Mouse (Mus musculus) myocyte (in vitro differentiated cells): Measurements from ENCODE around the gene Wdr46. TPM values are rescaled to one million over a fixed set of nuclear protein-coding genes. Genes with fewer than 3 reads are reported as not detected.

Experiments used
- H3K27me3 ChIP-seq: one replicate; pipeline ENCODE4 v1.6.1; 2011; ENCODE audit not compliant: control insufficient read depth, insufficient read depth, insufficient read length
- H3K36me3 ChIP-seq: one replicate; pipeline ENCODE4 v1.6.1; 2011; ENCODE audit not compliant: control insufficient read depth, insufficient read depth
- H3K4me2 ChIP-seq: one replicate; pipeline ENCODE4 v1.6.1; 2011; ENCODE audit warnings: low read depth, control low read depth
- H3K4me3 ChIP-seq: one replicate; pipeline ENCODE4 v1.5.1; 2011; ENCODE audit warnings: mild to moderate bottlenecking, control low read depth, moderate library complexity
- H3K79me2 ChIP-seq: one replicate; pipeline ENCODE4 v1.6.1; 2011; ENCODE audit not compliant: control insufficient read depth, insufficient read depth
- H3ac ChIP-seq: one replicate; pipeline ENCODE4 v1.6.1; 2011; ENCODE audit not compliant: control insufficient read depth, insufficient read length
- CEBPB ChIP-seq: IDR thresholded peaks from 2 replicates; pipeline ENCODE4 v1.6.1; 2011; ENCODE audit warnings: mild to moderate bottlenecking, moderate library complexity; ENCODE audit not compliant: poor library complexity, insufficient read depth, severe bottlenecking
- E2F4 ChIP-seq: IDR thresholded peaks from one replicate; pipeline ENCODE4 v1.6.1; 2011; ENCODE audit warnings: mild to moderate bottlenecking, control low read depth, moderate library complexity; ENCODE audit not compliant: insufficient read depth
- MAX ChIP-seq: IDR thresholded peaks from one replicate; pipeline ENCODE4 v1.6.1; 2011; ENCODE audit warnings: low read depth, mild to moderate bottlenecking, control low read depth
- MYOD1 ChIP-seq, 3 experiments: IDR thresholded peaks; one replicate each; pipeline ENCODE4 v1.6.1; 2011; ENCODE audit warnings: control low read depth in 2 of 3, low read depth in 2 of 3, mild to moderate bottlenecking in 2 of 3, moderate library complexity in 1 of 3; ENCODE audit not compliant: insufficient read length in 2 of 3, control insufficient read depth in 1 of 3
- MYOG ChIP-seq, 3 experiments: IDR thresholded peaks; one replicate each; pipeline ENCODE4 v1.6.1; 2011; ENCODE audit warnings: control low read depth in 2 of 3, low read depth in 2 of 3, mild to moderate bottlenecking in 2 of 3; ENCODE audit not compliant: insufficient read length in 2 of 3, control insufficient read depth in 1 of 3, insufficient read depth in 1 of 3
- POLR2A ChIP-seq: IDR thresholded peaks from one replicate; pipeline ENCODE4 v1.6.1; 2011; ENCODE audit warnings: low read depth, mild to moderate bottlenecking, control low read depth, moderate library complexity; ENCODE audit not compliant: insufficient read length
- POLR2AphosphoS2 ChIP-seq: IDR thresholded peaks from one replicate; pipeline ENCODE4 v1.6.1; 2011; ENCODE audit warnings: low read depth, control low read depth; ENCODE audit not compliant: insufficient read length
- REST ChIP-seq: IDR thresholded peaks from one replicate; pipeline ENCODE4 v1.6.1; 2011; ENCODE audit warnings: mild to moderate bottlenecking, control low read depth, moderate library complexity; ENCODE audit not compliant: insufficient read depth, insufficient read length
- SRF ChIP-seq: IDR thresholded peaks from one replicate; pipeline ENCODE4 v1.6.1; 2011; ENCODE audit warnings: low read depth; ENCODE audit not compliant: control insufficient read depth, insufficient read length
- TCF12 ChIP-seq: IDR thresholded peaks from one replicate; pipeline ENCODE4 v1.6.1; 2011; ENCODE audit warnings: mild to moderate bottlenecking, control low read depth; ENCODE audit not compliant: poor library complexity, insufficient read depth, severe bottlenecking
- TCF3 ChIP-seq: IDR thresholded peaks from one replicate; pipeline ENCODE4 v1.6.1; 2011; ENCODE audit warnings: low read depth, control low read depth; ENCODE audit not compliant: insufficient read length
- USF1 ChIP-seq: IDR thresholded peaks from one replicate; pipeline ENCODE4 v1.6.1; 2011; ENCODE audit warnings: low read depth, mild to moderate bottlenecking, control low read depth, moderate library complexity
- polyA plus RNA-seq: library from polyadenylated mRNA; unstranded; fragments of >200 nt; fragmentation: generic; extraction: Trizol; gene quantifications from one replicate; pipeline ENCODE4 v1.2.1, GENCODE M21; 2012; ENCODE audit warnings: missing spikeins

Gene Wdr46
- polyA plus RNA-seq, 1 experiment, result 25.9 TPM

- Histone ChIP-seq H3ac (no peak overlapping the region), H3K4me3 (peak overlapping the region; percentile 41), H3K27me3 (no peaks in the 10 kb centered on the region), H3K4me2 (peak overlapping the region; percentile 78), H3K79me2 (peaks cover 6% of the 10 kb centered on the region), H3K36me3 (peaks cover 11% of the 10 kb centered on the region)
- TF ChIP-seq MAX, result no peak
- no peak for TF ChIP-seq REST
- TF ChIP-seq SRF, result no peak
- no peak for TF ChIP-seq POLR2A
- no peak for TF ChIP-seq USF1
- no peak for TF ChIP-seq POLR2AphosphoS2
- no peak for TF ChIP-seq CEBPB
- TF ChIP-seq E2F4, result no peak
- no peak for TF ChIP-seq TCF12
- TF ChIP-seq TCF3, result no peak
- no peak for TF ChIP-seq MYOD1 (IDR thresholded peaks at IDR 0.05; ENCODE audit: control insufficient read depth in 1 of 3, insufficient read length in 2 of 3, low read depth in 2 of 3)
- TF ChIP-seq MYOG (IDR thresholded peaks at IDR 0.05; ENCODE audit: control insufficient read depth in 1 of 3, insufficient read depth in 1 of 3, insufficient read length in 2 of 3, low read depth in 2 of 3), result no peak
These were observed 23.4 kb upstream of the Wdr46 start for GRCm38 (mm10) chr17:33916847-33917655.

- no peak overlapping the region for H3K4me3 ChIP-seq
- peaks cover 4% of the 10 kb centered on the region for H3K79me2 ChIP-seq
- H3K4me2 ChIP-seq, result no peak overlapping the region
- peaks cover 7% of the 10 kb centered on the region for H3K36me3 ChIP-seq
- no peak overlapping the region for H3ac ChIP-seq
- H3K27me3 ChIP-seq, result no peaks in the 10 kb centered on the region
- no peak for TF ChIP-seq POLR2AphosphoS2
- no peak for TF ChIP-seq TCF12
- TF ChIP-seq CEBPB, result no peak
- no peak for TF ChIP-seq MYOG (IDR thresholded peaks at IDR 0.05; ENCODE audit: control insufficient read depth in 1 of 3, insufficient read depth in 1 of 3, insufficient read length in 2 of 3, low read depth in 2 of 3)
- no peak for TF ChIP-seq E2F4
- no peak for TF ChIP-seq USF1
- no peak for TF ChIP-seq MYOD1 (IDR thresholded peaks at IDR 0.05; ENCODE audit: control insufficient read depth in 1 of 3, insufficient read length in 2 of 3, low read depth in 2 of 3)
- TF ChIP-seq MAX, result no peak
- no peak for TF ChIP-seq REST
- TF ChIP-seq POLR2A, result no peak
- no peak for TF ChIP-seq SRF
- TF ChIP-seq TCF3, result no peak
These were observed 22.7 kb upstream of the Wdr46 start for GRCm38 (mm10) chr17:33917656-33918292.

- TF ChIP-seq E2F4 (no peak), POLR2A (peak; percentile 10), MAX (no peak), MYOD1 (IDR thresholded peaks at IDR 0.05; ENCODE audit: control insufficient read depth in 1 of 3, insufficient read length in 2 of 3, low read depth in 2 of 3) (no peak), CEBPB (no peak), REST (no peak), TCF12 (no peak), MYOG (IDR thresholded peaks at IDR 0.05; ENCODE audit: control insufficient read depth in 1 of 3, insufficient read depth in 1 of 3, insufficient read length in 2 of 3, low read depth in 2 of 3) (no peak), USF1 (no peak)
- no peaks in the 10 kb centered on the region for H3K27me3 ChIP-seq
- peak overlapping the region; percentile 66 for H3K4me3 ChIP-seq
- H3K36me3 ChIP-seq, result peaks cover 4% of the 10 kb centered on the region
- H3K79me2 ChIP-seq, result peaks cover 4% of the 10 kb centered on the region
- peak overlapping the region; percentile 90 for H3K4me2 ChIP-seq
- H3ac ChIP-seq, result no peak overlapping the region
These were observed 21.9 kb upstream of the Wdr46 start for GRCm38 (mm10) chr17:33918293-33919203.
